Mouse (Mus musculus): Measurements from ENCODE around the gene Smyd1.

GRCm38 (mm10) chr6:71363995-71364394 lies 42.0 kb upstream of the Smyd1 start:
- TF ChIP-seq CTCF (IDR thresholded peaks at IDR 0.05; ENCODE audit: extremely low read depth, insufficient read length, insufficient replicate concordance, low read depth, low read length) (no peak), POLR2A (IDR thresholded peaks at IDR 0.05; ENCODE audit: low read depth, low read length) (no peak)
